Mouse (Mus musculus) olfactory bulb, adult 2 months (tissue): ENCODE measurements around the gene Crnkl1.

ENCODE experiments used
- CTCF ChIP-seq: fragments of 200-500 bp; IDR thresholded peaks from 2 replicates; pipeline ENCODE4 v1.5.1; 2012; ENCODE audit warnings: low read depth, mild to moderate bottlenecking, low read length, moderate library complexity; ENCODE audit not compliant: insufficient read depth
- POLR2A ChIP-seq: fragments of 200-500 bp; IDR thresholded peaks from 2 replicates; pipeline ENCODE4 v1.6.1; 2012; ENCODE audit warnings: mild to moderate bottlenecking, low read depth, low read length, moderate library complexity; ENCODE audit not compliant: insufficient read depth

- no peak for TF ChIP-seq CTCF
- TF ChIP-seq POLR2A = no peak
These were observed 52.9 kb downstream of the Crnkl1 start for GRCm38 (mm10) chr2:145881932-145882331.
